Mouse (Mus musculus): ENCODE results near the gene Nudcd2. TPM values are rescaled to one million over a fixed set of nuclear protein-coding genes. Genes with fewer than 3 reads are reported as not detected.
A peak's percentile ranks its signal among the peaks of the same experiment; 100 is the strongest.

Nudcd2 gene
- polyA plus RNA-seq (2012; rRNA removed), result 7.4 TPM in 2 replicates

- peak; percentile 26; the same call in 1 of the 2 replicates for TF ChIP-seq POLR2A (IDR thresholded peaks at IDR 0.05; ENCODE audit: low read depth, low read length)
- no peak for TF ChIP-seq CTCF (IDR thresholded peaks at IDR 0.05; ENCODE audit: extremely low read depth, insufficient read depth, insufficient read length, insufficient replicate concordance)
These were observed at the start of gene Nudcd2, which contains the start of gene Hmmr for GRCm38 (mm10) chr11:40733339-40734174. TSS of gene Nudcd2 (plus strand) at chr11:40733667. TSS of gene Hmmr (minus strand) at chr11:40733422.

DNA sequence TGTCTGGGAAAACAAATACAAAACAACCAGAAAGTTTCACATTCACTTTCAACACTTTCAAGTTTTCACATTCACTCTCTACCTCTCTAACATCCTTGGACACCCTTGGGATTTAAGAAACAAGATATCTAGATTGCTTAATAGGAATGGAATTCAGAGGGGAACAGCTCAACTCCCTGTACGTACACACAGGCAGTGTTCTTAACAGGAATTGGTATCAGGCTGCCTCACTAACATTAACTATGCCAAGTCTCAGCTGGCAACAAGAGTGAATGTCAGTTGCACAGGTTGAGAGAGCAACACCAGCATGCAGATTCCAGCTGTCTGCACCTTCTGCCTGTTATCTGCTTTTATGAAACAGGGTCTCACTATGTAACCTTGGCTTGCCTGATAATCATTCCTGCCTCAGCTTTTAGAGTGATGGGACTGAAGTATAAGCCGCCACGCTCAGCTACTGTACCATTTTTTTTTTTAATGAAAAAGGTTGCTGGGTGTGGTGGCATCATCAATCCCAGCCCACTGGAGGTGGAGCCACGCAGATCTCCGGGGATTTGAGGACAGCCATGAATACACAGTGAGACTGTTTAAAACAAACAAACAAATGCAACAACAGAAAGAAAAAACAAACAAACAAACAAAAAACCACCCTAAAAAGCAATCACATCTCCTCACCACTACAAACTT is 42.9 kb upstream of the Nudcd2 start:
- peaks cover 7% of the 10 kb centered on the region; the same call in 1 of the 2 replicates for H3K4me1 ChIP-seq (ENCODE audit: control insufficient read depth, insufficient read depth, insufficient read length)
- no peaks in the 10 kb centered on the region for H3K27me3 ChIP-seq (ENCODE audit: control insufficient read depth, insufficient read depth, low read length)
- no peak for DNase-seq (ENCODE audit: low read depth in 1 of 2, low spot score in 2 of 2)
- WGBS, result 55% methylated on average over 5 of the region's 5 CpGs
- no peak overlapping the region for H3K4me3 ChIP-seq (ENCODE audit: extremely low read depth, insufficient read depth, insufficient read length)
- TF ChIP-seq CTCF (IDR thresholded peaks at IDR 0.05; ENCODE audit: extremely low read depth, insufficient read depth, insufficient read length, insufficient replicate concordance) (no peak), POLR2A (IDR thresholded peaks at IDR 0.05; ENCODE audit: low read depth, low read length) (no peak)
- H3K36me3 ChIP-seq (ENCODE audit: control insufficient read depth, insufficient read depth, low read length), result peaks cover 10% of the 10 kb centered on the region
- no peak overlapping the region for H3K27ac ChIP-seq (ENCODE audit: insufficient read depth, low read length)

More at GRCm38 (mm10) chr11:40733339-40734174, at the start of gene Nudcd2, which contains the start of gene Hmmr:
- Histone ChIP-seq H3K27ac (ENCODE audit: insufficient read depth, low read length) (peak within 1 kb of the TSS; percentile 68), H3K4me3 (ENCODE audit: extremely low read depth, insufficient read depth, insufficient read length) (peak within 1 kb of the TSS; percentile 84), H3K36me3 (ENCODE audit: control insufficient read depth, insufficient read depth, low read length) (peaks cover 8% of the 10 kb centered on the region), H3K4me1 (ENCODE audit: control insufficient read depth, insufficient read depth, insufficient read length) (peaks cover 3% of the 10 kb centered on the region; the same call in 1 of the 2 replicates), H3K27me3 (ENCODE audit: control insufficient read depth, insufficient read depth, low read length) (no peaks in the 10 kb centered on the region)
- DNase-seq (ENCODE audit: low read depth in 1 of 2, low spot score in 2 of 2), result peak; percentile 86 to 95
- under 1% methylated on average over 52 of the region's 52 CpGs for WGBS

DNA sequence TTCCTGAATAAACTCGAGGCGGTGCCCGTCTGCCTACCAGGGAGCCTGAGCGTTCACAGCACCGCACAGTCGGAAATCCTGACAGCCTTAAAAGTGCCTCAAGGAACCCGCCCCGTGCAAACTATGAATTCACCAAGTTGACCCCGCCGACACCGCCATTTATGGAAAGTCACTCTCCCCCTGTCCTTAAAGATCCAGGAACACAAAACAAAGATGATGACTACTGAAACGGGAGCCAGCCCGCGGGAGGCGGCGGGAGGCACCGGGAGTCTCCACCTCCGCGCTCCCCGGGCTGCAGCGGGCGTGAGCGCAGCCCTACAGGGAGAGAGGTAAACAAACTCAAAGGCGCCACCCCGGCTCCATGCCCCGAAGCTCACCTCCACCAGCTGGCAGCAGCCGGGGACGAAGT is 41.4 kb upstream of the Nudcd2 start:
- no peak for DNase-seq (ENCODE audit: low read depth in 1 of 2, low spot score in 2 of 2)
- WGBS, result under 1% methylated on average over 28 of the region's 28 CpGs

DNA sequence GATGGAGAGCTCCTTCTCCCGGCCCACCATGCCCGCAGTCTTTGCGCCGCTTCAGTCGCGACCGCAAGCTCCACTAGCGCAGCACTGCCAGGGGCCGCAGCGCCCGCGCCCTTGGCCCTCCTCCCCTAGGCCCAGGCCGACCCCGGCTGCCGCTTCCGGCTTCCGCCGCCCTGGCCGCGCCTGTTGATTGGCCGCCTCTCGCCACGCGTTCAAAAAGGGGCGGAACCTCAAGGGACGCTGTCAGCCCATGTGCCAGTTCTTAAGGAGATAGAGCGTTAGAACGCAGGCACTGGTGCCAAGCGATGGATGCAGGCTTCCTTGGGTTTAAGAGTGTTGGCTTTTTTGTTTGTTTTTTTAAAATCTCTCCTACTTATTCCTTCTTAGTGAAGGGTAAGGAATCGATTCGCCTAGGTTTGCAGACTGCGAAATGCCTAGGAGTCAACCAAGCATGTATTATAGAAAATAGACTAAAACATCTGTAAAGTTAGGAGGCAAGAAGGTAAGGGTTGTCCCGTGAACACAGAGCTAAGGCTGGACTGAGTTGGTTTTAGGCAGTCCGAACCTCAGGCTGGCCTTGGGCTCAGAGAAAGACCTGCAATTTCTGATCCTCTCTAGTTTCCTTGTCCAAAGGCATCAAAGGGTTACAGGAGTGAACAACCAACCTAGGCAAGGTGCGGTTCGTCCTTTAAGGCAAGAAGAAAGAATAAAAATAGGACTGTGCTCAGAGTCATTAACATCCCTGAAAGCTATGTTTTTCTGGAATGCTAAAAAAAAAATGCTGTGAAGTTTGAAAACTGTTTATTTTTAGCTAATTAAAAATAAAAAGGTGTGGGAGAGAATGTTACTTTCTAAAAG is 40.7 kb upstream of the Nudcd2 start:
- peaks cover 7% of the 10 kb centered on the region; the same call in 1 of the 2 replicates for H3K4me1 ChIP-seq (ENCODE audit: control insufficient read depth, insufficient read depth, insufficient read length)

More for the DNA sequence above, 41.4 kb upstream of the Nudcd2 start:
- Histone ChIP-seq H3K4me3 (ENCODE audit: extremely low read depth, insufficient read depth, insufficient read length) (peak overlapping the region; percentile 99), H3K36me3 (ENCODE audit: control insufficient read depth, insufficient read depth, low read length) (peaks cover 4% of the 10 kb centered on the region), H3K27ac (ENCODE audit: insufficient read depth, low read length) (peak overlapping the region; percentile 89), H3K4me1 (ENCODE audit: control insufficient read depth, insufficient read depth, insufficient read length) (peaks cover 7% of the 10 kb centered on the region; the same call in 1 of the 2 replicates), H3K27me3 (ENCODE audit: control insufficient read depth, insufficient read depth, low read length) (no peaks in the 10 kb centered on the region)
- TF ChIP-seq POLR2A (IDR thresholded peaks at IDR 0.05; ENCODE audit: low read depth, low read length) (no peak), CTCF (IDR thresholded peaks at IDR 0.05; ENCODE audit: extremely low read depth, insufficient read depth, insufficient read length, insufficient replicate concordance) (no peak)

GRCm38 (mm10) chr11:40693366-40693951 is 40.0 kb upstream of the Nudcd2 start:
- WGBS, result 1% methylated on average over 16 of the region's 16 CpGs

More for the DNA sequence above, 40.7 kb upstream of the Nudcd2 start:
- WGBS, result under 1% methylated on average over 36 of the region's 36 CpGs
- DNase-seq (ENCODE audit: low read depth in 1 of 2, low spot score in 2 of 2), result peak; percentile 79 to 94
- H3K27me3 ChIP-seq (ENCODE audit: control insufficient read depth, insufficient read depth, low read length), result no peaks in the 10 kb centered on the region
- H3K36me3 ChIP-seq (ENCODE audit: control insufficient read depth, insufficient read depth, low read length), result no peaks in the 10 kb centered on the region
- peak overlapping the region; percentile 95 for H3K27ac ChIP-seq (ENCODE audit: insufficient read depth, low read length)
- TF ChIP-seq POLR2A (IDR thresholded peaks at IDR 0.05; ENCODE audit: low read depth, low read length) (peak; percentile 71; the same call in 1 of the 2 replicates), CTCF (IDR thresholded peaks at IDR 0.05; ENCODE audit: extremely low read depth, insufficient read depth, insufficient read length, insufficient replicate concordance) (no peak)
- H3K4me3 ChIP-seq (ENCODE audit: extremely low read depth, insufficient read depth, insufficient read length), result peak overlapping the region; percentile 99

More at GRCm38 (mm10) chr11:40693366-40693951, 40.0 kb upstream of the Nudcd2 start:
- no peaks in the 10 kb centered on the region for H3K27me3 ChIP-seq (ENCODE audit: control insufficient read depth, insufficient read depth, low read length)
- peak in 1 of 2 experiments; percentile 28 for DNase-seq (ENCODE audit: low read depth in 1 of 2, low spot score in 2 of 2)
- TF ChIP-seq POLR2A (IDR thresholded peaks at IDR 0.05; ENCODE audit: low read depth, low read length) (no peak), CTCF (IDR thresholded peaks at IDR 0.05; ENCODE audit: extremely low read depth, insufficient read depth, insufficient read length, insufficient replicate concordance) (no peak)
- H3K4me3 ChIP-seq (ENCODE audit: extremely low read depth, insufficient read depth, insufficient read length), result peak overlapping the region; percentile 59
- H3K27ac ChIP-seq (ENCODE audit: insufficient read depth, low read length), result peak overlapping the region; percentile 95
- H3K4me1 ChIP-seq (ENCODE audit: control insufficient read depth, insufficient read depth, insufficient read length), result peaks cover 7% of the 10 kb centered on the region; the same call in 1 of the 2 replicates
- no peaks in the 10 kb centered on the region for H3K36me3 ChIP-seq (ENCODE audit: control insufficient read depth, insufficient read depth, low read length)

Data from spleen, adult 2 months (tissue).